Mouse (Mus musculus): ENCODE results near the gene Phactr2.

GRCm38 (mm10) chr10:13209061-13209460 is 265.2 kb downstream of the Phactr2 start:
- TF ChIP-seq GATA1 (IDR thresholded peaks at IDR 0.05; ENCODE audit: borderline replicate concordance, low read length) = no peak
- TF ChIP-seq FLI1 (IDR thresholded peaks at IDR 0.05; ENCODE audit: low read length) = no peak

All from megakaryocyte, embryonic 14.5 days (primary cell).